Mouse (Mus musculus) lung, adult 2 months (tissue): ENCODE data around the gene Alpl. TPM values are rescaled to one million over a fixed set of nuclear protein-coding genes. Genes with fewer than 3 reads are reported as not detected.
A peak's percentile ranks its signal among the peaks of the same experiment; 100 is the strongest.

ENCODE experiments used
- DNase-seq: peaks from one replicate; pipeline ENCODE4 v3.0.0; 2022
- H3K4me1 ChIP-seq: fragments of 200-500 bp; 2 replicates; pipeline ENCODE4 v1.6.1; 2011; ENCODE audit warnings: low read length; ENCODE audit not compliant: control insufficient read depth, insufficient read depth
- H3K4me3 ChIP-seq: fragments of 200-500 bp; replicated peaks from 2 replicates; pipeline ENCODE3; 2011; ENCODE audit warnings: low read depth, mild to moderate bottlenecking, control low read depth, low read length; ENCODE audit errors: extremely low read depth
- CTCF ChIP-seq: fragments of 200-500 bp; IDR thresholded peaks from 2 replicates; pipeline ENCODE4 v1.5.1; 2011; ENCODE audit warnings: mild to moderate bottlenecking, low read length, control low read depth; ENCODE audit not compliant: insufficient read depth
- POLR2A ChIP-seq: fragments of 200-500 bp; IDR thresholded peaks from 2 replicates; pipeline ENCODE4 v1.6.1; 2011; ENCODE audit warnings: low read depth, mild to moderate bottlenecking, control low read depth, low read length, borderline replicate concordance; ENCODE audit errors: extremely low read depth
- WGBS: fragments of 180-500 bp; shearing (Covaris S2); methylation state at CpG from one replicate; pipeline ENCODE4 v1.1.7; 2018; 5-methylcytosine and 5-hydroxymethylcytosine counted together
- polyA plus RNA-seq: library from polyadenylated mRNA; depleted of rRNA; stranded (reverse); fragments of >200 nt; gene quantifications from 2 replicates; pipeline ENCODE4 v1.2.3, GENCODE M21; 2012; rRNA removed

Gene Alpl
- polyA plus RNA-seq, 1 experiment: 5.4 TPM

GRCm38 (mm10) chr4:137699264-137700211 lies 96.6 kb downstream of the Alpl start:
- TF ChIP-seq CTCF (no peak), POLR2A (no peak)
- Histone ChIP-seq H3K4me3 (no peak overlapping the region), H3K4me1 (no peaks in the 10 kb centered on the region; the same call in 1 of the 2 replicates)
- WGBS: 39% methylated on average over 21 of the region's 21 CpGs
- peak; percentile 33 for DNase-seq

GRCm38 (mm10) chr4:137698076-137698985 lies 97.9 kb downstream of the Alpl start:
- H3K4me1 ChIP-seq: no peaks in the 10 kb centered on the region; the same call in 1 of the 2 replicates
- WGBS: 51% methylated on average over 7 of the region's 7 CpGs
- TF ChIP-seq CTCF (no peak), POLR2A (no peak; the same call in 1 of the 2 replicates)
- DNase-seq: peak; percentile 67
- no peak overlapping the region for H3K4me3 ChIP-seq

GRCm38 (mm10) chr4:137697156-137697885 lies 98.9 kb downstream of the Alpl start:
- DNase-seq: peak; percentile 38
- 66% methylated on average over 13 of the region's 13 CpGs for WGBS
- H3K4me1 ChIP-seq: no peaks in the 10 kb centered on the region; the same call in 1 of the 2 replicates
- TF ChIP-seq CTCF (no peak), POLR2A (no peak)
- H3K4me3 ChIP-seq: no peak overlapping the region

GRCm38 (mm10) chr4:137695900-137696299 lies 100.3 kb downstream of the Alpl start:
- 20% methylated on average over 4 of the region's 4 CpGs for WGBS
- TF ChIP-seq POLR2A: no peak
- no peak for TF ChIP-seq CTCF
- DNase-seq: no peak
- Histone ChIP-seq H3K4me1 (no peaks in the 10 kb centered on the region; the same call in 1 of the 2 replicates), H3K4me3 (no peak overlapping the region)

GRCm38 (mm10) chr4:137695300-137695699 lies 100.9 kb downstream of the Alpl start:
- DNase-seq: peak; percentile 32
- no peak overlapping the region for H3K4me3 ChIP-seq
- H3K4me1 ChIP-seq: no peaks in the 10 kb centered on the region; the same call in 1 of the 2 replicates
- TF ChIP-seq CTCF (no peak), POLR2A (no peak)
- WGBS: 64% methylated on average over 8 of the region's 8 CpGs

GRCm38 (mm10) chr4:137692107-137692902 lies 103.9 kb downstream of the Alpl start:
- TF ChIP-seq POLR2A: no peak
- no peak for TF ChIP-seq CTCF
- no peaks in the 10 kb centered on the region; the same call in 1 of the 2 replicates for H3K4me1 ChIP-seq
- 65% methylated on average over 10 of the region's 10 CpGs for WGBS
- no peak for DNase-seq
- no peak overlapping the region for H3K4me3 ChIP-seq

Other genes starting within 250 kb of the Alpl start
- not detected in 2 replicates for gene Ldlrad2, start 221.8 kb downstream of the Alpl start, polyA plus RNA-seq
- gene Usp48, start 202.6 kb downstream of the Alpl start, polyA plus RNA-seq: 45.3 and 67.5 TPM in 2 replicates
- gene Rap1gap, start 131.7 kb downstream of the Alpl start, polyA plus RNA-seq: 68.3 and 101 TPM in 2 replicates
- gene Ece1, start 65.9 kb upstream of the Alpl start, polyA plus RNA-seq: 111 and 113 TPM in 2 replicates
- 69.8 and 79.4 TPM in 2 replicates for gene Eif4g3, start 196.6 kb upstream of the Alpl start, polyA plus RNA-seq